ENCODE assay signal across 13 mouse cellular contexts in genomic region chr12:91837401-91838065, GRCm38 (mm10). TPM values are rescaled to one million over a fixed set of nuclear protein-coding genes. Genes with fewer than 3 reads are reported as not detected.
A peak's percentile ranks its signal among the peaks of the same experiment; 100 is the strongest.
DNase-seq lines count a peak whose midpoint lies in the region; ATAC-seq and TF ChIP-seq lines count a peak whose summit lies in the region.
"Had no signal": no experiment of that assay in that cellular context is flagged by ENCODE, and none has a peak within 500 bp of the region (broad histone marks: within the 10 kb centered on the region; RNA-seq: fewer than 3 reads in every experiment).

No protein-coding gene starts in this region.

- TF ChIP-seq CTCF in gastrocnemius, adult 2 months (IDR thresholded peaks at IDR 0.05), result no peak

- peak; percentile 63 for DNase-seq in gastrocnemius, adult 2 months
- DNase-seq in gastrocnemius, postnatal 10 days, result no peak
- peak; percentile 47 for DNase-seq in 416B (ENCODE audit: low read depth)
- DNase-seq in adrenal gland, postnatal 25 days, result peak; percentile 70
- DNase-seq in kidney, postnatal 25 days, result peak; percentile 49 to 68
- DNase-seq in thymus, adult 18-20 months, result no peak
- no peak for DNase-seq in heart, adult 8-10 months (ENCODE audit: low spot score)
- DNase-seq: right cerebral cortex, adult 18-20 months had no signal

- ATAC-seq in granulocyte monocyte progenitor cell, adult 5-6 weeks (replicated peaks; ENCODE audit: poor library complexity, severe bottlenecking), result no peak

- H3K4me3 ChIP-seq in gastrocnemius, adult 2 months, result no peak overlapping the region
- H3K4me3 ChIP-seq: erythroblast, embryonic 14.5 days; heart, embryonic 12.5 days; hindbrain, embryonic 12.5 days; liver, embryonic 15.5 days had no signal

- H3K27ac ChIP-seq in gastrocnemius, adult 2 months, result peak overlapping the region; percentile 57
- H3K27ac ChIP-seq: hindbrain, embryonic 12.5 days had no signal

- intact Hi-C loops in gastrocnemius, adult 2 months (cut with DNase I), result no loop called here

RNA-seq across cellular contexts. Expression of gene Sel1l, which starts 11.4 kb away (rescaled TPM):
- total RNA-seq in gastrocnemius, adult 2 months (2021), result 10 to 100 TPM; 40.8 to 53.3 TPM
- 10 to 100 TPM; 46.8 to 50.4 TPM for total RNA-seq in gastrocnemius, postnatal 10 days (2021)
- 153 and 158 TPM in 2 replicates for total RNA-seq in adrenal gland, postnatal 25 days (2021)
- 59.7 and 86.7 TPM in 2 replicates for total RNA-seq in granulocyte monocyte progenitor cell, adult 5-6 weeks (2014; fragmentation: Nextera tagmentation)
- 53.3 and 81.5 TPM in 2 replicates for total RNA-seq in granulocyte monocyte progenitor cell, adult 5-6 weeks (2017)
- 10 to 100 TPM; 62.6 to 82.8 (median 69.1) TPM for total RNA-seq in heart, adult 8-10 months (2022)

RNA-seq across cellular contexts. Expression of gene Ston2, which starts 49.3 kb away (rescaled TPM):
- total RNA-seq in gastrocnemius, adult 2 months (2021), result 10 to 100 TPM; 53.3 to 61.6 TPM
- 10 to 100 TPM; 42.7 to 51.4 TPM for total RNA-seq in gastrocnemius, postnatal 10 days (2021)
- total RNA-seq in adrenal gland, postnatal 25 days (2021), result 7.3 and 11.5 TPM in 2 replicates
- total RNA-seq in granulocyte monocyte progenitor cell, adult 5-6 weeks (2014; fragmentation: Nextera tagmentation), result 7.6 and 17.4 TPM in 2 replicates
- 2.9 and 6.9 TPM in 2 replicates for total RNA-seq in granulocyte monocyte progenitor cell, adult 5-6 weeks (2017)
- total RNA-seq in heart, adult 8-10 months (2022), result 10 to 100 TPM in 2 of 4 experiments, 1 to 10 TPM in 2; 5.7 to 12.5 (median 10.1) TPM

Comparison
In these comparisons a context has a peak if more than half of its experiments do, and no peak if none do; other contexts are left out.
1. DNase-seq: peak in gastrocnemius, adult 2 months (single experiment), 416B (single experiment), adrenal gland, postnatal 25 days (single experiment) and kidney, postnatal 25 days (2 of 2); none in gastrocnemius, postnatal 10 days (single experiment), thymus, adult 18-20 months (0 of 2) and heart, adult 8-10 months (single experiment).